ENCODE assay signal across 16 mouse cellular contexts in the genomic region with DNA sequence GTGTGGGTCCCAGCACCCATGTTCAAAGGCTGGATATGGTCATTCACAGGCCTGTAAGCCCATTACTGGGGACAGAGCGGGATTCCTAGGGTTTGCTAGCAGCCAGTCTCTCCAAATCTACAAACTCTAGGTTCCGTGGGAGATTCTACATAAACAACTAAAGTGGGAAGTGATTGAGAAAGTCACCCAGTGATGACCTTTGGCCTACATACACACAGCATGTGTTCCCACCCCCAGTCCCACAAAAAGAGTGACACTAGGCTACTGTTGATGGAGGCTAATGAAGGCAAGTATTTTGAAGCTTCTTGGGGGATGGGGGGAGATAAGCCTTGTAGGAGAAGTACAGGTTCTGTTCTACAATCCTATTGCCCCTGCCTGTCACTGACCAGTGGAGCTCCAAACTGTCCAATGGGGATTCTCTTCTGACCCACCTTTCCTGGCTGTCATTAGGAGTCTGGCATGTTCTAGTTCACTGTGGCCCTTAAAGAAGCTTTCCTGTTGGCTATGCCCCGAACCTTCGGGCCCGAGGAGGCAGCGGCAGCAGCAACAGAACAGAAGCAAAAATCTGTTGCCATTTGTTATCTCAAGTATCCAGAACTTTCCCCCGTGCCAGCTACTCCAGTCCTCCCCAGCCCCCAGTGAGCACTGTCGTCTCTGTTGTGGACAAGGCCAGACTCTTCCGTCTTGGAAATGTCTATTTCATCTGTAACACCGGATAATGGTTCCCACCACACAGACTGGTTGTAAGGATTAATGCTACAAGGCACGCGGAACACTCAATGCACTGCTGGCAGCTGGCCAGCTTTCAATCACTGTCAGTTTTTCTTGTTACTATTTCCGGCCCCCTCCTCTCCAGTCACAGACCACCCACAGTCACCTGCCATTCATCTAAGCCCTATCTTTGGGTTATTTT. TPM values are rescaled to one million over a fixed set of nuclear protein-coding genes. Genes with fewer than 3 reads are reported as not detected.
DNase-seq lines count a peak whose midpoint lies in the region; ATAC-seq and TF ChIP-seq lines count a peak whose summit lies in the region.
"Had no signal": no experiment of that assay in that cellular context is flagged by ENCODE, and none has a peak within 500 bp of the region (broad histone marks: within the 10 kb centered on the region; RNA-seq: fewer than 3 reads in every experiment).

No protein-coding gene starts in this region.

- no peaks in the 10 kb centered on the region for H3K36me3 ChIP-seq in forebrain, embryonic 12.5 days (replicated peaks)
- H3K36me3 ChIP-seq in forebrain, embryonic 15.5 days = no peaks in the 10 kb centered on the region
- H3K36me3 ChIP-seq in hindbrain, postnatal 0 days (ENCODE audit: insufficient read depth, low read length) = no peaks in the 10 kb centered on the region
- no peaks in the 10 kb centered on the region for H3K36me3 ChIP-seq in hindbrain, embryonic 10.5 days
- H3K36me3 ChIP-seq in midbrain, embryonic 11.5 days (ENCODE audit: control insufficient read depth, insufficient read depth, low read length) = no peaks in the 10 kb centered on the region
- no peaks in the 10 kb centered on the region for H3K36me3 ChIP-seq in midbrain, embryonic 16.5 days (ENCODE audit: control insufficient read depth, insufficient read depth, low read length)
- H3K36me3 ChIP-seq: embryonic facial prominence, embryonic 12.5 days; hindbrain, embryonic 15.5 days; limb, embryonic 13.5 days; neural tube, embryonic 13.5 days had no signal

- whole genome bisulfite sequencing in forebrain, embryonic 12.5 days = 41% methylated on average over 13 of the region's 13 CpGs
- 33% methylated on average over 13 of the region's 13 CpGs for whole genome bisulfite sequencing in forebrain, embryonic 15.5 days
- 37% methylated on average over 13 of the region's 13 CpGs for WGBS in hindbrain, postnatal 0 days
- WGBS in hindbrain, embryonic 10.5 days = 58% methylated on average over 13 of the region's 13 CpGs
- WGBS in midbrain, embryonic 11.5 days = 54% methylated on average over 13 of the region's 13 CpGs
- WGBS in midbrain, embryonic 16.5 days = 43% methylated on average over 13 of the region's 13 CpGs

- no peak for TF ChIP-seq CTCF in hindbrain, postnatal 0 days (IDR thresholded peaks at IDR 0.05; ENCODE audit: low read depth)

- no peak for ATAC-seq in forebrain, embryonic 12.5 days (ENCODE audit: low FRiP score)
- ATAC-seq in forebrain, embryonic 15.5 days (replicated peaks) = no peak
- no peak for ATAC-seq in hindbrain, postnatal 0 days
- no peak for ATAC-seq in midbrain, embryonic 11.5 days (ENCODE audit: low FRiP score)
- no peak for ATAC-seq in midbrain, embryonic 16.5 days

- H3K4me3 ChIP-seq in forebrain, embryonic 12.5 days (replicated peaks) = no peak overlapping the region
- H3K4me3 ChIP-seq in forebrain, embryonic 15.5 days = no peak overlapping the region
- no peak overlapping the region for H3K4me3 ChIP-seq in hindbrain, postnatal 0 days (ENCODE audit: low read length)
- H3K4me3 ChIP-seq in hindbrain, embryonic 10.5 days = no peak overlapping the region
- H3K4me3 ChIP-seq in midbrain, embryonic 11.5 days (ENCODE audit: low read depth, low read length) = no peak overlapping the region
- H3K4me3 ChIP-seq in midbrain, embryonic 16.5 days (ENCODE audit: low read depth, low read length) = no peak overlapping the region
- H3K4me3 ChIP-seq: embryonic facial prominence, embryonic 12.5 days; hindbrain, embryonic 15.5 days; limb, embryonic 13.5 days; neural tube, embryonic 13.5 days had no signal

- no peaks in the 10 kb centered on the region for H3K9me3 ChIP-seq in forebrain, embryonic 12.5 days
- H3K9me3 ChIP-seq in forebrain, embryonic 15.5 days = no peaks in the 10 kb centered on the region
- H3K9me3 ChIP-seq in hindbrain, postnatal 0 days (ENCODE audit: low read length) = no peaks in the 10 kb centered on the region
- H3K9me3 ChIP-seq in hindbrain, embryonic 10.5 days = no peaks in the 10 kb centered on the region
- H3K9me3 ChIP-seq in midbrain, embryonic 11.5 days (ENCODE audit: control insufficient read depth, low read length) = no peaks in the 10 kb centered on the region
- H3K9me3 ChIP-seq in midbrain, embryonic 16.5 days (replicated peaks; ENCODE audit: control insufficient read depth, low read length, poor library complexity, severe bottlenecking) = no peaks in the 10 kb centered on the region
- H3K9me3 ChIP-seq: embryonic facial prominence, embryonic 12.5 days; hindbrain, embryonic 15.5 days; limb, embryonic 13.5 days; neural tube, embryonic 13.5 days had no signal

- 0 out of 2 replicates have a peak overlapping the region, but pooled peaks have one; percentile 6 for H3K27ac ChIP-seq in forebrain, embryonic 12.5 days
- no peak overlapping the region; the same call in 1 of the 2 replicates for H3K27ac ChIP-seq in forebrain, embryonic 15.5 days (replicated peaks)
- no peak overlapping the region for H3K27ac ChIP-seq in hindbrain, postnatal 0 days
- no peak overlapping the region for H3K27ac ChIP-seq in hindbrain, embryonic 10.5 days
- no peak overlapping the region for H3K27ac ChIP-seq in midbrain, embryonic 11.5 days (ENCODE audit: low read depth, low read length)
- no peak overlapping the region for H3K27ac ChIP-seq in midbrain, embryonic 16.5 days (ENCODE audit: low read length)
- H3K27ac ChIP-seq: embryonic facial prominence, embryonic 12.5 days; hindbrain, embryonic 15.5 days; kidney, postnatal 0 days; limb, embryonic 13.5 days; neural tube, embryonic 13.5 days had no signal

- H3K9ac ChIP-seq in forebrain, embryonic 12.5 days = no peak overlapping the region
- no peak overlapping the region for H3K9ac ChIP-seq in forebrain, embryonic 15.5 days (replicated peaks)
- no peak overlapping the region for H3K9ac ChIP-seq in hindbrain, postnatal 0 days (replicated peaks; ENCODE audit: low read length)
- no peak overlapping the region for H3K9ac ChIP-seq in midbrain, embryonic 11.5 days (ENCODE audit: low read length)
- H3K9ac ChIP-seq in midbrain, embryonic 16.5 days (ENCODE audit: low read depth, low read length) = no peak overlapping the region
- H3K9ac ChIP-seq: embryonic facial prominence, embryonic 12.5 days; hindbrain, embryonic 15.5 days; limb, embryonic 13.5 days; neural tube, embryonic 13.5 days had no signal

- peaks cover 41% of the 10 kb centered on the region for H3K4me1 ChIP-seq in forebrain, embryonic 12.5 days
- peaks cover 33% of the 10 kb centered on the region for H3K4me1 ChIP-seq in forebrain, embryonic 15.5 days
- peaks cover 13% of the 10 kb centered on the region for H3K4me1 ChIP-seq in hindbrain, postnatal 0 days (ENCODE audit: insufficient read depth, low read length)
- peaks cover 46% of the 10 kb centered on the region for H3K4me1 ChIP-seq in hindbrain, embryonic 10.5 days (replicated peaks)
- H3K4me1 ChIP-seq in midbrain, embryonic 11.5 days (ENCODE audit: control insufficient read depth, insufficient read depth, low read length) = peaks cover 24% of the 10 kb centered on the region
- H3K4me1 ChIP-seq in midbrain, embryonic 16.5 days (ENCODE audit: control insufficient read depth, insufficient read depth, low read length) = peaks cover 15% of the 10 kb centered on the region

- H3K4me2 ChIP-seq in forebrain, embryonic 12.5 days = no peak overlapping the region
- H3K4me2 ChIP-seq in forebrain, embryonic 15.5 days (replicated peaks) = no peak overlapping the region
- H3K4me2 ChIP-seq in hindbrain, postnatal 0 days (ENCODE audit: low read depth, low read length) = no peak overlapping the region
- H3K4me2 ChIP-seq in midbrain, embryonic 11.5 days = no peak overlapping the region
- H3K4me2 ChIP-seq in midbrain, embryonic 16.5 days (ENCODE audit: low read length) = no peak overlapping the region
- H3K4me2 ChIP-seq: embryonic facial prominence, embryonic 12.5 days; hindbrain, embryonic 15.5 days; limb, embryonic 13.5 days; neural tube, embryonic 13.5 days had no signal

- H3K27me3 ChIP-seq in forebrain, embryonic 12.5 days = no peaks in the 10 kb centered on the region
- no peaks in the 10 kb centered on the region for H3K27me3 ChIP-seq in forebrain, embryonic 15.5 days
- H3K27me3 ChIP-seq in hindbrain, postnatal 0 days (ENCODE audit: insufficient read depth, low read length) = no peaks in the 10 kb centered on the region
- H3K27me3 ChIP-seq in hindbrain, embryonic 10.5 days (ENCODE audit: insufficient read depth, poor library complexity, severe bottlenecking) = no peaks in the 10 kb centered on the region
- peaks cover 4% of the 10 kb centered on the region; the same call in 1 of the 2 replicates for H3K27me3 ChIP-seq in midbrain, embryonic 11.5 days (ENCODE audit: control insufficient read depth, insufficient read depth, low read length)
- no peaks in the 10 kb centered on the region for H3K27me3 ChIP-seq in midbrain, embryonic 16.5 days (ENCODE audit: control insufficient read depth, insufficient read depth, low read depth, low read length)
- H3K27me3 ChIP-seq: embryonic facial prominence, embryonic 12.5 days; hindbrain, embryonic 15.5 days; limb, embryonic 13.5 days; neural tube, embryonic 13.5 days had no signal

- peak; percentile 64 for DNase-seq in hindbrain, postnatal 0 days (ENCODE audit: low spot score)
- no peak for DNase-seq in hindbrain, embryonic 10.5 days (ENCODE audit: low spot score)
- DNase-seq in midbrain, embryonic 11.5 days (ENCODE audit: low spot score, missing footprints) = peak; percentile 81
- peak; percentile 75 for DNase-seq in retina, postnatal 1 day
- DNase-seq in urinary bladder, postnatal 36 days (ENCODE audit: low spot score in 2 of 2) = no peak
- DNase-seq: cerebellum, adult 11-12 months; right cerebral cortex, adult 18-20 months; thymus, adult 18-20 months had no signal

RNA-seq across cellular contexts. Expression of a gene that starts 30.8 kb away (rescaled TPM):
- 6.2 and 7.3 TPM in 2 replicates for polyA plus RNA-seq in forebrain, embryonic 12.5 days (2016; fragmentation: Nextera tagmentation; extraction: Ambion mirVana)
- 9.3 and 10.7 TPM in 2 replicates for polyA plus RNA-seq in forebrain, embryonic 15.5 days (2015; fragmentation: Nextera tagmentation; extraction: Ambion mirVana)
- total RNA-seq in hindbrain, postnatal 0 days (2014; rRNA removed) = 93.7 and 109 TPM in 2 replicates
- 22.0 and 22.8 TPM in 2 replicates for polyA plus RNA-seq in hindbrain, postnatal 0 days (2015; fragmentation: Nextera tagmentation; extraction: Ambion mirVana)
- 3.9 and 5.2 TPM in 2 replicates for polyA plus RNA-seq in hindbrain, embryonic 10.5 days (2016; fragmentation: Nextera tagmentation; extraction: Ambion mirVana)
- 3.4 and 3.5 TPM in 2 replicates for polyA plus RNA-seq in midbrain, embryonic 11.5 days (2014; fragmentation: Nextera tagmentation; extraction: Ambion mirVana)
- polyA plus RNA-seq in midbrain, embryonic 16.5 days (2015; fragmentation: Nextera tagmentation; extraction: Ambion mirVana) = 30.6 and 35.4 TPM in 2 replicates

RNA-seq across cellular contexts. Expression of a gene that starts 39.4 kb away (rescaled TPM):
- 36.3 and 38.3 TPM in 2 replicates for polyA plus RNA-seq in forebrain, embryonic 12.5 days (2016; fragmentation: Nextera tagmentation; extraction: Ambion mirVana)
- 43.4 and 46.3 TPM in 2 replicates for polyA plus RNA-seq in forebrain, embryonic 15.5 days (2015; fragmentation: Nextera tagmentation; extraction: Ambion mirVana)
- total RNA-seq in hindbrain, postnatal 0 days (2014; rRNA removed) = 7.4 and 8.6 TPM in 2 replicates
- 13.4 and 13.6 TPM in 2 replicates for polyA plus RNA-seq in hindbrain, postnatal 0 days (2015; fragmentation: Nextera tagmentation; extraction: Ambion mirVana)
- 32.3 and 34.8 TPM in 2 replicates for polyA plus RNA-seq in hindbrain, embryonic 10.5 days (2016; fragmentation: Nextera tagmentation; extraction: Ambion mirVana)
- polyA plus RNA-seq in midbrain, embryonic 11.5 days (2014; fragmentation: Nextera tagmentation; extraction: Ambion mirVana) = 32.0 and 32.3 TPM in 2 replicates
- 32.2 and 35.7 TPM in 2 replicates for polyA plus RNA-seq in midbrain, embryonic 16.5 days (2015; fragmentation: Nextera tagmentation; extraction: Ambion mirVana)

RNA-seq across cellular contexts. Expression of a gene that starts 54.1 kb away (rescaled TPM):
- polyA plus RNA-seq in forebrain, embryonic 12.5 days (2016; fragmentation: Nextera tagmentation; extraction: Ambion mirVana) = 110 and 117 TPM in 2 replicates
- 95.4 and 98.5 TPM in 2 replicates for polyA plus RNA-seq in forebrain, embryonic 15.5 days (2015; fragmentation: Nextera tagmentation; extraction: Ambion mirVana)
- 144 and 175 TPM in 2 replicates for total RNA-seq in hindbrain, postnatal 0 days (2014; rRNA removed)
- polyA plus RNA-seq in hindbrain, postnatal 0 days (2015; fragmentation: Nextera tagmentation; extraction: Ambion mirVana) = 66.9 and 69.4 TPM in 2 replicates
- 124 and 135 TPM in 2 replicates for polyA plus RNA-seq in hindbrain, embryonic 10.5 days (2016; fragmentation: Nextera tagmentation; extraction: Ambion mirVana)
- 117 and 118 TPM in 2 replicates for polyA plus RNA-seq in midbrain, embryonic 11.5 days (2014; fragmentation: Nextera tagmentation; extraction: Ambion mirVana)
- 74.4 and 75.3 TPM in 2 replicates for polyA plus RNA-seq in midbrain, embryonic 16.5 days (2015; fragmentation: Nextera tagmentation; extraction: Ambion mirVana)

Comparison
In these comparisons a context has a peak if more than half of its experiments do, and no peak if none do; other contexts are left out.
1. DNase-seq: peak in hindbrain, postnatal 0 days (single experiment), midbrain, embryonic 11.5 days (single experiment) and retina, postnatal 1 day (single experiment); none in hindbrain, embryonic 10.5 days (single experiment) and urinary bladder, postnatal 36 days (0 of 2).